Comparison of ENCODE assay signal across 12 mouse cellular contexts in the genomic region with DNA sequence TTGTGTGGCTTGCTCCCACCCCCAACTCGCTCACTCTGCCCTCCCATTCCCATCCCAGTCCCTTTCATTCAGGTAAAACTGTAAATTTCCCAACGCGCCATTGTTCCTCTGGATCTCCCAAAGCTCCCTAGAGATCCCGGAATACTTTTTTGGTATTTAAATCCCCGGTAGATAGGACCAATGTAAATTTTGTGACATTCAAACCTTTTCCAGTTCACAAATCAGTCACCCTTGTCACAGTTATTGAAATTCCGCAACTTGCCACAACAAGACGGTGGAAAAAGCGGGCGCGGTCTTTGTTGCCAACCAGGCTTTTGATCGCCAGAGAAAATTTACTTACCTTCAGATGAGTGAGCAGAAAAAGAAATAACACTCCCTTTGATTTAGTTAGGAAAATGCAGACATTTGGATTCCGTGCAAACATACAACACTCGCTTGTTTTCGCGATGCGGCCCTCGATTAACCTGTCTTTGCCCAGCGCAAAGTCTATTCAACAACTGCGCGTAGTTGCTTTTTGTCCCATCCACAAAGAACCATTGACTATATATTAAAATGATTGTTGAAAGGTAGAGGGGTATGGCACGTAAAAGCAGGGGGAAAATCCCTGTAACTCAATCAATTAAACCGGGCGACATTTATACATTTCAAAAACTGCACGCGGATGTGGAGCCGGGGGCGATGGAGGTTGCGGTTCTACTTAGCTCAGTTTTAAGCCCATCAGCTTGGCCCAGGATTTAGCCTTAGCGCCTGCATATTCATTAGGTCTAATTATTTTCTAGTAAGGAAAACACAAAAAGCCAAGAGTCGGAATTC. TPM values are rescaled to one million over a fixed set of nuclear protein-coding genes. Genes with fewer than 3 reads are reported as not detected.
DNase-seq lines count a peak whose midpoint lies in the region; ATAC-seq lines count a peak whose summit lies in the region.
"Had no signal": no experiment of that assay in that cellular context is flagged by ENCODE, and none has a peak within 500 bp of the region (broad histone marks: within the 10 kb centered on the region; RNA-seq: fewer than 3 reads in every experiment).

No protein-coding gene starts in this region.

- H3K9ac ChIP-seq in hindbrain, embryonic 15.5 days = peak overlapping the region; percentile 40
- peak overlapping the region; percentile 73 for H3K9ac ChIP-seq in neural tube, embryonic 13.5 days

- peaks cover 7% of the 10 kb centered on the region for H3K4me1 ChIP-seq in embryonic facial prominence, embryonic 10.5 days
- 0 out of 2 replicates have a peak, but pooled peaks cover 8% of the 10 kb centered on the region for H3K4me1 ChIP-seq in hindbrain, embryonic 15.5 days (replicated peaks)
- H3K4me1 ChIP-seq in neural tube, embryonic 13.5 days (replicated peaks) = peaks cover 13% of the 10 kb centered on the region; the same call in 1 of the 2 replicates

- H3K9me3 ChIP-seq in embryonic facial prominence, embryonic 10.5 days = no peaks in the 10 kb centered on the region
- H3K9me3 ChIP-seq in hindbrain, embryonic 15.5 days = no peaks in the 10 kb centered on the region
- H3K9me3 ChIP-seq in neural tube, embryonic 13.5 days = no peaks in the 10 kb centered on the region

- peak overlapping the region; percentile 51 for H3K4me2 ChIP-seq in hindbrain, embryonic 15.5 days
- H3K4me2 ChIP-seq in neural tube, embryonic 13.5 days = peak overlapping the region; percentile 57

- ATAC-seq in hindbrain, embryonic 15.5 days (ENCODE audit: low FRiP score, low read depth) = no peak
- no peak for ATAC-seq in neural tube, embryonic 13.5 days (ENCODE audit: low read depth)
- ATAC-seq in frontal cortex, adult (ENCODE audit: low TSS enrichment) = no peak

- H3K4me3 ChIP-seq in embryonic facial prominence, embryonic 10.5 days = peak overlapping the region; percentile 57
- peak overlapping the region; percentile 53 for H3K4me3 ChIP-seq in hindbrain, embryonic 15.5 days
- H3K4me3 ChIP-seq in neural tube, embryonic 13.5 days = peak overlapping the region; percentile 72

- under 1% methylated on average over 30 of the region's 30 CpGs for WGBS in embryonic facial prominence, embryonic 10.5 days
- 2% methylated on average over 30 of the region's 30 CpGs for WGBS in hindbrain, embryonic 15.5 days
- WGBS in neural tube, embryonic 13.5 days = 1% methylated on average over 30 of the region's 30 CpGs

- peak; percentile 35 for DNase-seq in embryo, embryonic 10 days (ENCODE audit: low spot score)
- DNase-seq in embryo, embryonic 9.5 days (ENCODE audit: extremely low spot score) = no peak
- peak; percentile 35 for DNase-seq in embryonic facial prominence, embryonic 10.5 days (ENCODE audit: low spot score)
- DNase-seq in lung, postnatal 10 days = no peak
- no peak for DNase-seq in thymus, postnatal 14 days

- peaks cover 100% of the 10 kb centered on the region for H3K27me3 ChIP-seq in embryonic facial prominence, embryonic 10.5 days (replicated peaks; ENCODE audit: low read depth, poor library complexity, severe bottlenecking)
- peaks cover 42% of the 10 kb centered on the region for H3K27me3 ChIP-seq in hindbrain, embryonic 15.5 days
- H3K27me3 ChIP-seq in neural tube, embryonic 13.5 days = peaks cover 69% of the 10 kb centered on the region

- no peaks in the 10 kb centered on the region for H3K36me3 ChIP-seq in embryonic facial prominence, embryonic 10.5 days (replicated peaks)
- no peaks in the 10 kb centered on the region for H3K36me3 ChIP-seq in hindbrain, embryonic 15.5 days
- peaks cover 4% of the 10 kb centered on the region for H3K36me3 ChIP-seq in neural tube, embryonic 13.5 days

- H3K27ac ChIP-seq in embryonic facial prominence, embryonic 10.5 days (replicated peaks) = peak overlapping the region; percentile 51
- peak overlapping the region; percentile 96 for H3K27ac ChIP-seq in hindbrain, embryonic 15.5 days (replicated peaks)
- H3K27ac ChIP-seq in neural tube, embryonic 13.5 days (replicated peaks) = peak overlapping the region; percentile 99
- H3K27ac ChIP-seq: macrophage had no signal

RNA-seq across cellular contexts. Expression of a gene that starts 1.6 kb away (rescaled TPM):
- polyA plus RNA-seq in embryonic facial prominence, embryonic 10.5 days (2016; fragmentation: Nextera tagmentation; extraction: Ambion mirVana) = 1.5 and 1.7 TPM in 2 replicates
- 13.5 and 14.8 TPM in 2 replicates for polyA plus RNA-seq in hindbrain, embryonic 15.5 days (2015; fragmentation: Nextera tagmentation; extraction: Ambion mirVana)
- polyA plus RNA-seq in neural tube, embryonic 13.5 days (2015; fragmentation: Nextera tagmentation; extraction: Ambion mirVana) = 16.5 and 19.9 TPM in 2 replicates
- polyA plus RNA-seq: heart, embryonic 14.5 days; macrophage; stomach, embryonic 16.5 days had no signal

RNA-seq across cellular contexts. Expression of a gene that starts 5.0 kb away (rescaled TPM):
- polyA plus RNA-seq in embryonic facial prominence, embryonic 10.5 days (2016; fragmentation: Nextera tagmentation; extraction: Ambion mirVana) = 4.0 and 5.5 TPM in 2 replicates
- 52.6 and 61.6 TPM in 2 replicates for polyA plus RNA-seq in hindbrain, embryonic 15.5 days (2015; fragmentation: Nextera tagmentation; extraction: Ambion mirVana)
- polyA plus RNA-seq in neural tube, embryonic 13.5 days (2015; fragmentation: Nextera tagmentation; extraction: Ambion mirVana) = 43.0 and 51.6 TPM in 2 replicates
- polyA plus RNA-seq: heart, embryonic 14.5 days; kidney, embryonic 14.5 days; macrophage; stomach, embryonic 16.5 days had no signal

Comparison
In these comparisons a context has a peak if more than half of its experiments do, and no peak if none do; other contexts are left out.
1. DNase-seq: peak in embryo, embryonic 10 days (single experiment) and embryonic facial prominence, embryonic 10.5 days (single experiment); none in embryo, embryonic 9.5 days (single experiment), lung, postnatal 10 days (single experiment) and thymus, postnatal 14 days (single experiment).
2. Peak in every context shown above with its lines, with median percentiles within 50 percentile points of each other: H3K27ac ChIP-seq and H3K4me3 ChIP-seq.